Mouse (Mus musculus): ENCODE results near the gene Klhdc7b.
A peak's percentile ranks its signal among the peaks of the same experiment; 100 is the strongest.
"Not testable (repeated sequence)": the region's sequence is repeated elsewhere in the genome, so short reads cannot be mapped to it uniquely, and the experiment has no call there.

Klhdc7b gene

DNA sequence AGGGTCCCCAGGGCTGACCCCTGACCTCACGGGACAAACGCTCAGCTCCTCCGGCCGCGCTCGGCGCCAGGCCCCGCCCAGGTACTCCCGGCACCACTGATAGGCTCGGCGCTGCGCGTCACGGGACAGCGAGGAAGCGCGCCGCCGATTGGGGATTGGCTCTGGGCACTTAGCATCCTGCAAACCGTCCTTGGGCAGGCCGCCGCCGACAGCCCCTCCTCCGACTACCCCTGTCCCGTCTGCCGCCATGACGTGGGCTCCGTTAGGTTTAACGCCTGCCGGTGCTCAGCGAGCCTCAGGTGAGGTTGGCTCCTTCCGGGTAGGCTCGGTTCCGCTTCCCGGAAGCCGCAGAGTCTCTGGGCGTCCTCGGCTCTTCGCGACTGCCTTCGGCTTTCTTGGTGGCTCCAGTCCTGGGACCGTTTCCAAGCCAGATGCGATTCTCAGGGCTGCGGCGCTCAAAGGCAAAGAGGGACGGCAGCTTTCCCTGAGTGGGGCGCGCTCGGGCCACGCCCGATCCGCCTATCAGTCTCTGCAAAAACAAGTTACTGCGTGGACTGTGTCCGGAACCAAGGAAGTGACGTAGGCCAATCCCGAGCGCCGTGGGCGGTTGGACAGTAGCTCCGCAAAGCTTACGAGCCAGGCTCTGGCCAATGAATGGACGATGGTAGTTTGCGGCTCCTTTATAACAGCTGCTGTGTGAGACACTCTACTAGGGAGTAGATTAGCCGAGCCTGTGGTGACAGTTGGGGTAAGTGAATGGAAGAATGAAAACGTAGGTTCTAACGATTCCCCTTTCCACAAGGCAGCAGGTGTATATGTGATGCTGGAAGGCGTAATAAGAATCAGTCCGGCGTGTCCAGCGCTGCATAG, 44.9 kb downstream of the Klhdc7b start, which contains the start of the genes C730034F03Rik, Gm44502 and Chkb:
TSS of gene C730034F03Rik (plus strand) at position 238 of the 870 bp plus-strand sequence.
TSS of gene Gm44502 (minus strand) at position 345 of the 870 bp plus-strand sequence.
TSS of gene Chkb (minus strand) at position 557 of the 870 bp plus-strand sequence.
- DNase-seq, result peak; percentile 95 to 96

DNA sequence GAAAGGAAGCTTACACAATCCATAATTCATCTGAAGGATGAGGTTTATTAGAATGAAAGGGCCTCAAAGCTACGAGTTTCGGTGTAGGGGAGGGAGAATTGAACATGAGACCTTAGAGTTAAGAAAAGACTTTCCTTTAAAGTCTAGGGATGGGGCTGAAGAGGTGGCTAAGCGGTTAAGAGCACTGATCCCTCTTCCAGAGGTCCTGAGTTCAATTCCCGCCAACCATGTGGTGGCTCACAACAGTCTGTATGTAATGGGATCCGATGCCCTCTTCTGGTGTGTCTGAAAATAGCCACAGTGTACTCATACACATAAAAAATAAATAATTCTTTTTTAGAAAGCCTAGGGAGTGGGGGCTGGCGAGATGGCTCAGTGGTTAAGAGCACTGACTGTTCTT, 45.6 kb downstream of the Klhdc7b start:
- DNase-seq, result no peak

DNA sequence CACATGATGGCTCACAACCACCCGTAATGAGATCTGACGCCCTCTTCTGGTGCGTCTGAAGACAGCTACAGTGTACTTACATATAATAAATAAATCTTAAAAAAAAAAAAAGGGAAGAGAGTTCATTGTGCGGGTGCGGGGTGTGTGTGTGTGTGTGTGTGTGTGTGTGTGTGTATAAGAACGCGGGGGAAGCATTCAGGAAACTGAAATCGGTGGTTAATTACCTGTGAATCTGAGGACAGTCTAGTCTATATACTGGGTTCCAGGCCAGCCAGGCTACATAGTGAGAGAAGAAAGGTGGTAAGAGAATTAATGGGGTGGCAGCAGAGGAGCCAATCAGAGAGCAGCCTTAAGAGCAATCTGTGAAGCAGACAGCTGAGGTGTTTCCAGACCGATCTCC, 46.1 kb downstream of the Klhdc7b start:
- not testable (repeated sequence) for DNase-seq

DNA sequence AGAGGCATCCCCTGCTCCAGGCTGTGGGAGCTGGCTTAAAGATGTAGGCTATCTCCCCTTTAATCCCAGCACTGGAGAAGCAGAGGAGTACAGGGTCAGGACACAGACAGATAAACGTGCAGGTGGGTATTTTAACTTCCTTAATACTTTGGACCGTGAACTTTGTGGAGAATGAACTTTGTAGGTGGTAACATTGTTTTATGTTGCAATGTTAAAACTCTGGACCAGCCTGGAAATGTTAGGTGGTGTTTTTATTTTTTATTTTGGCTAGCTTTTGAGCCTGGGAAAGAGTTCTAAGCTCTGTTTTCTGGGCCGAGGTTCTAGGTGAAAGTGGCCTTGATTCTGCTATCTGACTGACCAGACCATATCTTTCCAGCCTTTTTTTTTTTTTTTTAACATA, 46.6 kb downstream of the Klhdc7b start:
- no peak for DNase-seq

DNA sequence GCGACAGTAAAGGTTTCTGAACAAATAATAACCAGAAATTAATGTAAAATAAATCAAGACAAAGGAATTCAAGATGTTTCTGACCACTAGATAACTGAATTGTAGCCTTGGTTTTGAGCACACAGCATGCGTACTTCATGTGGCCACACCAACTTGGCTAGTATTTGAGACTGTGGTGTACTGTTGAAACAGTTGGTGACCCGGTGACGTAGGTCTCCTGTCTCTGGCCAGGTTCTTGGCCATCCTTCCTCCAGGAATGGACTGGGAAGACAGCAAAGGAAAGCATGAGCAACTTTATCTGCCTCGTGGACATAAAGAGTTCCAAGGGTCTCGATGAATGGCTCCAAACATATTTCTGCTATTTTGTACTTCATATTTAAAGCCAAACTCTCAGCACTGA, 47.1 kb downstream of the Klhdc7b start:
- no peak for DNase-seq

GRCm38 (mm10) chr15:89432946-89433345, 48.2 kb downstream of the Klhdc7b start:
- DNase-seq, result no peak

- DNase-seq, result no peak
Measured at GRCm38 (mm10) chr15:89434136-89434535, 49.4 kb downstream of the Klhdc7b start.

- DNase-seq, result no peak
Measured at GRCm38 (mm10) chr15:89435878-89436277, 51.2 kb downstream of the Klhdc7b start.
